Mouse (Mus musculus) liver, embryonic 12.5 days (tissue): ENCODE data around the gene Mettl27. TPM values are rescaled to one million over a fixed set of nuclear protein-coding genes. Genes with fewer than 3 reads are reported as not detected.
A peak's percentile ranks its signal among the peaks of the same experiment; 100 is the strongest.

Source experiments
- ATAC-seq: fragments of 200-750 bp; cut with Nextera tagmentation; 2 replicates; pipeline ENCODE4 v1.8.0; 2017; ENCODE audit warnings: moderate number of reproducible peaks, mild to moderate bottlenecking, moderate library complexity
- H3K27ac ChIP-seq: fragments of 300-500 bp; sonication (generic); 2 replicates; pipeline ENCODE4 v1.5.1; 2016; ENCODE audit warnings: mild to moderate bottlenecking
- H3K27me3 ChIP-seq: fragments of 300-500 bp; sonication (generic); replicated peaks from 2 replicates; pipeline ENCODE4 v1.6.1; 2016; ENCODE audit warnings: mild to moderate bottlenecking, moderate library complexity
- H3K36me3 ChIP-seq: fragments of 300-500 bp; sonication (generic); 2 replicates; pipeline ENCODE4 v1.6.1; 2016; ENCODE audit warnings: mild to moderate bottlenecking, moderate library complexity
- H3K4me1 ChIP-seq: fragments of 300-500 bp; sonication (generic); 2 replicates; pipeline ENCODE4 v1.6.1; 2016
- H3K4me2 ChIP-seq: fragments of 300-500 bp; sonication (generic); 2 replicates; pipeline ENCODE4 v1.6.1; 2016; ENCODE audit warnings: mild to moderate bottlenecking, moderate library complexity
- H3K4me3 ChIP-seq: fragments of 300-500 bp; sonication (generic); 2 replicates; pipeline ENCODE4 v1.5.1; 2016; ENCODE audit warnings: mild to moderate bottlenecking, moderate library complexity
- H3K9ac ChIP-seq: fragments of 300-500 bp; sonication (generic); 2 replicates; pipeline ENCODE4 v1.6.1; 2016; ENCODE audit warnings: mild to moderate bottlenecking, moderate library complexity
- H3K9me3 ChIP-seq: fragments of 300-500 bp; sonication (generic); replicated peaks from 2 replicates; pipeline ENCODE4 v1.6.1; 2016; ENCODE audit warnings: mild to moderate bottlenecking, moderate library complexity
- WGBS: fragments of 180-500 bp; shearing (Covaris S2); methylation state at CpG from one replicate; pipeline ENCODE4 v1.1.7; 2016; ENCODE audit not compliant: insufficient replicate concordance; 5-methylcytosine and 5-hydroxymethylcytosine counted together
- polyA plus RNA-seq: library from polyadenylated mRNA; unstranded; fragments of >200 nt; fragmentation: Nextera tagmentation; extraction: Ambion mirVana; gene quantifications from 2 replicates; pipeline ENCODE4 v1.2.1, GENCODE M21; 2016

The Mettl27 gene
- 8.5 and 9.8 TPM in 2 replicates for polyA plus RNA-seq

DNA sequence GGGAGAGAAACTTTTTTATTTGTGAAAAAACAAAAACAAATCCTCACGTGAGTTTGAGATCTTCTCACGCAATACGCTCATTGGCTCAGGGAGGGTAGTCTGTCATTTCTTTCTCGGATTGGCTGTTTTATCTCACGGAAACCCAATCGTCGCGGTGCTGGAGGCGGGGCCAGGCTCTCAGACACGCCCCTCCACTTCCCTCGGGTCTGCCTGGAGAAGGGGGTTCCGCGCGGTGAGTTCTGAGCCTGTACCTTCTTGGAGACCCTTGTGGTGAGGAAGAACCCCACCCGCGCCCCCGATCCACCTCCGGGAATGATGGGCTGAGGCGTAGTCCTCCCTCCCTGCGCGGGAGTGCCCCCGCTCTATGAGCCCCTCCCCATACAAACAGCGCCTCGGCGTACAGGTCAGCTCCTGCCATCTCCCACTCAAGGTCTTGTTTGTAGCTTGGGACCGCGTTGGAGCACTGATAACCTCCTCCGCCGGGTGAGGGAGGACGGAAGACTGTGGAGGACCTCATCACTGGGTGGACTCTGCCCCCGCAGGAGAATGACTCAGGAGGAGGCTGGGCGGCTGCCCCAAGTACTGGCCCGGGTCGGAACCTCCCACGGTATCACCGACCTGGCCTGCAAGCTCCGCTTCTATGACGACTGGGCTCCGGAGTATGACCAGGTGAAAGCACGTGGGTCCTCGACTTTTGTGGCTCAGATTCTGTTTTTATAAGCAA, at the start of gene Mettl27:
Mettl27 (plus strand) TSS at position 190 of the 724 bp plus-strand sequence.
- Histone ChIP-seq H3K9me3 (0 out of 2 replicates have a peak, but pooled peaks cover 3% of the 10 kb centered on the region), H3K4me3 (peak within 1 kb of the TSS; percentile 79), H3K4me1 (peaks cover 27% of the 10 kb centered on the region), H3K4me2 (peak within 1 kb of the TSS; percentile 96), H3K27me3 (peaks cover 14% of the 10 kb centered on the region; the same call in 1 of the 2 replicates), H3K9ac (peak within 1 kb of the TSS; percentile 82), H3K27ac (peak within 1 kb of the TSS; percentile 97), H3K36me3 (peaks cover 10% of the 10 kb centered on the region)
- ATAC-seq = peak; percentile 96
- under 1% methylated on average over 41 of the region's 41 CpGs for WGBS

DNA sequence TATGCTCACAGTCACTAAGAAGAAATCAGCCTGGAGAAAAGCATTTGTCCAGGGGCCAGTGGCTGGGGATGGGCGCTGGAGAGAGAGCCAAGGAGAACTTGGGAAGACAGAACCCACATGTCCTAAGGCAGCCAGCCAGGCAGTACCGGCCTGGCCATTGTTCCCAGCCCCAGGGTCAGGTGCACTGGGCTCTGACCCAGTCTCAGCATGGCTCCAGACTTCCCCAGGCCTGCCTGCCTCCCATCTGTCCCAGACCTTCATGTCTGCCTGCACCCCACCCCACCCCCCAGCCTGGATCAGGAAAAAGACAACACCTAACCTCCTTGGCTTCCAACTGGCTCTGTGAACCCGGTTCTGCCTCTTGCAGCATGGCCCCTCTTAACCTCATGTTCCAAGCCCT, 49.1 kb upstream of the Mettl27 start:
- Histone ChIP-seq H3K9me3 (no peaks in the 10 kb centered on the region), H3K27ac (no peak overlapping the region), H3K36me3 (no peaks in the 10 kb centered on the region), H3K4me1 (no peaks in the 10 kb centered on the region), H3K27me3 (peaks cover 11% of the 10 kb centered on the region; the same call in 1 of the 2 replicates), H3K4me2 (no peak overlapping the region), H3K9ac (no peak overlapping the region), H3K4me3 (no peak overlapping the region)
- WGBS = 54% methylated on average over 3 of the region's 3 CpGs
- no peak for ATAC-seq

DNA sequence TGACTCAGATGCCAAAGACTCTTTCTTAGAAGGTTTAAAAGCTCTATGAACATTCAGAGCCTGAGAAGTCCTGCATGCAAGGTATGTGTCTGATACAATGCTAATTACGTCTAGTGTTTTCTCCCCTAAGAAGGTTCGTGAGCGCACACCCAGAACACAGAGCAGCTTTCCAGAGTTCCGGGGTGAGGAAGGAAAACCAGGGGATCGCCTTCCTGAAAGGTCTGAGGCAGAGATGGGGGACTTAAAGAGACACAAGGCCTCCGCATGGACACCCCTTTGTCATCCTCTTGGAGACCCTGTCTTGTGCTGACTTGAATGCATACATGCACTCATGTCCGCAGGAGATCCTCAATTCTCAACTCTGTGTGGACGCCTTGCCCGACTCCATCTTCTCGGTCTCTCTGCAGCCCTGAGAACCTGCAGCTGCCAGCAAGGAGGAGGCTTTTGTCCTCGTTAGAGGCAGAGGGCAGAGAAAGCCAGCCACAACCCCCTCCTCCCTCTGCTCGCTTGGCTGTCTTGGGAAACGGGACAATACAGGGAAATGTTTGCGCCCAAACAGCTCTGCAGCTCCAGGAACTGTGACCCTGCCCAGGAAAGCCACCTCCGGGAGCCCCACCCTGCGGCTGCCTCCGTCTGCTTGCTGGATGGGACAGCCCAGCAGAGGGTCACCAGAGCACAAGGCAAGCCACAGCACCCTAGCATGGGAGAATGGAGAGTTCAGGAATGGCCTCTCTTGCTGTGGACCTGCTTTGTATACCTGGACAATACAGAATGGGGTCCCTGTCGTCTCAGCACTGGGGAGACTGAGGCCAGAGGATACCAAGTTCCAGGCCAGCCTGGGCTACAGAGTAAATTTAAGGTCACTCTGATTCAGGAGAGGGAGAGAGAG, 44.5 kb upstream of the Mettl27 start:
- Histone ChIP-seq H3K4me1 (no peaks in the 10 kb centered on the region), H3K4me3 (no peak overlapping the region), H3K27ac (no peak overlapping the region; the same call in 1 of the 2 replicates), H3K9ac (no peak overlapping the region), H3K27me3 (peaks cover 13% of the 10 kb centered on the region; the same call in 1 of the 2 replicates), H3K9me3 (no peaks in the 10 kb centered on the region), H3K36me3 (no peaks in the 10 kb centered on the region), H3K4me2 (no peak overlapping the region)
- 40% methylated on average over 18 of the region's 18 CpGs for WGBS
- no peak for ATAC-seq

DNA sequence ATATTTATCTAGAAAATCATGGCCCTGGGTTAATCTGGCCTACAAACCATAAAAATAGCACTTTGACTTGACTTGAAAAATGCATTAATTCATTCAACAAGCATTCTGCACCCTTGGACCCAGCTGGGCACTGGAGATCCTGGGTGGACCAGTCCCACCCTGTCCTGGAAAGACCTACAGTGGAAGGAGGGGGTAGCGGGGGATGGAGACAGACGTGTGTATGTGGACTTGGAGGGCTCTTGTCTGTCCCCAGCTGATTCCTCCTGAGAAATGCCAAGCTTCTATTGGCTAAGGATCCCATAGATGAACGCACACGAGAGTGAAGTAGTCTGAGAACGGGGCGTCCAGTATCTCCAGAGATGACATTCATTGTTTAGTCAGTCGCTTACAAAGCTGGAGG, 43.7 kb upstream of the Mettl27 start:
- Histone ChIP-seq H3K4me3 (no peak overlapping the region), H3K27me3 (peaks cover 13% of the 10 kb centered on the region; the same call in 1 of the 2 replicates), H3K27ac (no peak overlapping the region), H3K36me3 (no peaks in the 10 kb centered on the region), H3K9ac (no peak overlapping the region), H3K4me2 (no peak overlapping the region), H3K9me3 (no peaks in the 10 kb centered on the region), H3K4me1 (no peaks in the 10 kb centered on the region)
- 74% methylated on average over 7 of the region's 7 CpGs for WGBS
- no peak for ATAC-seq

DNA sequence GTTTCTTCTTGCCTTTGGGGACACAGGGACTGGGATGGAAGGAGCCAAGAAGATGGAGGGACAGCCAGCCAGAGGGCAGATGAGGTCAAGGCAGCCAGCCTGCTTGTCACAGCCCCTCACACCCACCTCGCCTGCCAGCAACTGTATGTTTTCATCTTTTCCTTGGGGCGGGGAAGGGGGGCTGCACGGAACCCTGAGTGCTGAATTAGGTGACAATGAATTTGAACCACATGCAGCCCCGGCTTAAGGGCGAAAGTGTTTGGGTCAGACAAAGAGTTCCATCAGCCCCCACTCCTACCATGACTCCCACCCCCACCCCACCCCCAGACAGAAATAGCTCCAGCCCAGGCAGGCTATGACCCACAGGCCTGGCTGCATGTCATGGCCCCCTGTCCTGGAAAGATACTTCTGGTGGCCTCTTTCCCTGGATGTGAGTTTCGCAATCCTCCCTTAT, 41.5 kb upstream of the Mettl27 start:
- H3K4me3 ChIP-seq = no peak overlapping the region
- no peak overlapping the region for H3K27ac ChIP-seq
- H3K9ac ChIP-seq = no peak overlapping the region
- no peaks in the 10 kb centered on the region for H3K9me3 ChIP-seq
- ATAC-seq = no peak
- WGBS = 72% methylated on average over 6 of the region's 6 CpGs
- no peaks in the 10 kb centered on the region for H3K36me3 ChIP-seq
- no peaks in the 10 kb centered on the region for H3K4me1 ChIP-seq
- peaks cover 13% of the 10 kb centered on the region; the same call in 1 of the 2 replicates for H3K27me3 ChIP-seq
- no peak overlapping the region for H3K4me2 ChIP-seq

DNA sequence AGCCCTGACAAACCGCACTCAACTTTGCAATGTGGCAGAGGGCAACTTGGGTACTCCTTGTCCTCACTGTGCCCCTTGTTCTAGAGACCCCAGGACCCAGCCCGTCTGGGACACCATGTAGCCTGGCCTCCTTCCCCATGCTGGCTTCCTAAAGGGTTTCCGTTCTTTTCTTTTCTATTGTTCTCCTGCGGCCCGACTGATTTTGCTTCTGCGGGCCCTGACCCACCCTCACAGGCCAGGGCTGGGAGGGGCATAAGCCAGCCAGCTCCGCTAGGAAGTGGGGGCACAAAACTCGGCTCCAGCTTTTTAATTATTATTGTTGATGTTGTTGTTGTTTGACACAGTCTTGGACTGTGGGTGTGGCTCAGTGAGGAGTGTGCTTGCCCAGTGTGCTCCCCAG, 40.6 kb upstream of the Mettl27 start:
- ATAC-seq = no peak
- Histone ChIP-seq H3K4me2 (no peak overlapping the region), H3K4me1 (no peaks in the 10 kb centered on the region), H3K9ac (no peak overlapping the region), H3K9me3 (no peaks in the 10 kb centered on the region), H3K36me3 (no peaks in the 10 kb centered on the region), H3K4me3 (no peak overlapping the region), H3K27ac (no peak overlapping the region), H3K27me3 (peaks cover 13% of the 10 kb centered on the region; the same call in 1 of the 2 replicates)
- 60% methylated on average over 8 of the region's 8 CpGs for WGBS

DNA sequence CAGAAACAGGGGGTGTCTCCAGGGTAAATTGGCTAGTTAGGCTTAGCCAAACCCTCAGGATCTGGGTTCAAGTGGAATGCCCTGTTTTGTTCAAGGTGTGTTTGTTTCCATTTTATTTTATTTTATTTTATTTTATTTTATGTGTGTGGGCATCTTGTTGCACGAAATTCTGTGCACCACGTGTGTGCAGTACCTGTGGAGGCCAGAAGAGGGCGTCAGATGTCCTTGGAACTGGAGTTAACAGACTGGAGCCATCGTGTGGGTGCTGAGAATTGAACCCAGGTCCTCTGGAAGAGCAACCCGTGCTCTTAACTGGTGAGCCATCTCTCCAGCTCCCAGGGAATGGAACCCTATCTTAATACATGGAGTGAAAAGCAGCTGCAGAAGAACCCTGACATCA, 39.5 kb upstream of the Mettl27 start:
- peaks cover 9% of the 10 kb centered on the region; the same call in 1 of the 2 replicates for H3K27me3 ChIP-seq
- H3K4me1 ChIP-seq = no peaks in the 10 kb centered on the region
- no peaks in the 10 kb centered on the region for H3K36me3 ChIP-seq
- no peaks in the 10 kb centered on the region for H3K9me3 ChIP-seq
- H3K27ac ChIP-seq = no peak overlapping the region
- H3K9ac ChIP-seq = no peak overlapping the region
- no peak overlapping the region for H3K4me2 ChIP-seq
- ATAC-seq = no peak
- WGBS = 54% methylated on average over 5 of the region's 5 CpGs
- no peak overlapping the region for H3K4me3 ChIP-seq

DNA sequence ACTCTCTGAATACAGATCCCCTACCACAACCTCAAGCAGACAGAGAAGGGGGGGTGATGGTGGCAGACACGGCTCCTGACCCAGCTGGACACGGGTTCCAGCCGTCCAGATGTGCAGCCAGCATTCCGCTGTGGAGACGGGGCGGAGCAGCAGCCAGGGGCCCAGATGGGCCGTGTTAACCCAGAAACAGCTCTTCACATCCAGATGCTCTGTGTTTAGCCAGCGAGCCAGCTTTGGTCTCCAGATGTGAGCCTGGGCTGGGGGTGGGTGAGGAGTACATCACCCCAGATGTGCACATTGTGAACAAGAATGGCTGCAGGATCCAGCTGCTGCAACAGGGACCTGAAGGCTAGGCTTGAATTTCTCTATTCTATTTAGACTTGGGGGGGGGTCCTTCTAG, 36.9 kb upstream of the Mettl27 start:
- Histone ChIP-seq H3K27ac (no peak overlapping the region), H3K4me3 (no peak overlapping the region), H3K4me2 (no peak overlapping the region), H3K9ac (no peak overlapping the region), H3K9me3 (no peaks in the 10 kb centered on the region), H3K36me3 (no peaks in the 10 kb centered on the region), H3K4me1 (no peaks in the 10 kb centered on the region), H3K27me3 (no peaks in the 10 kb centered on the region)
- 65% methylated on average over 8 of the region's 8 CpGs for WGBS
- no peak for ATAC-seq

DNA sequence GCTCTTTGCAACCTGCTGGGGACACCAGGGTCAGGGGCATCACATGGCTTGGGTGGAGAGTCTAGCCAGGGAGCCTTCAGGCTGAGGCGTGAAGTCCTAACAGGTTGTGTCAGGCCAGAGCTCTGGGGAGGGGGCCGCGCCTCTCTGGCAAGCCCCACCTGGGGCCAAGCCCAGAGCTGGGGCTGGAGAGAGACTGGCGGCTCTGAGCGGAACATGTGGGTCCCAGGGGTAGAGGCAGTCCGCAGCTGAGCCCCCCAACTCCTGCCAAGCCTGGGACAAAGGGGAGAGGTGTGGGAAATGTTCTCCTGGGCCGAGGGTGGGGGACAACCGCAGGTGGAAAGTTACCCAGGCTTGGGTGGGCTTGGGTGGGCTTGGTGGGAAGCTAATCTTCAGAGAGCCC, 35.2 kb upstream of the Mettl27 start:
- Histone ChIP-seq H3K27me3 (peaks cover 10% of the 10 kb centered on the region; the same call in 1 of the 2 replicates), H3K4me3 (no peak overlapping the region), H3K36me3 (no peaks in the 10 kb centered on the region), H3K9ac (no peak overlapping the region), H3K4me1 (no peaks in the 10 kb centered on the region), H3K27ac (no peak overlapping the region), H3K4me2 (no peak overlapping the region), H3K9me3 (no peaks in the 10 kb centered on the region)
- ATAC-seq = no peak
- WGBS = 71% methylated on average over 8 of the region's 8 CpGs

DNA sequence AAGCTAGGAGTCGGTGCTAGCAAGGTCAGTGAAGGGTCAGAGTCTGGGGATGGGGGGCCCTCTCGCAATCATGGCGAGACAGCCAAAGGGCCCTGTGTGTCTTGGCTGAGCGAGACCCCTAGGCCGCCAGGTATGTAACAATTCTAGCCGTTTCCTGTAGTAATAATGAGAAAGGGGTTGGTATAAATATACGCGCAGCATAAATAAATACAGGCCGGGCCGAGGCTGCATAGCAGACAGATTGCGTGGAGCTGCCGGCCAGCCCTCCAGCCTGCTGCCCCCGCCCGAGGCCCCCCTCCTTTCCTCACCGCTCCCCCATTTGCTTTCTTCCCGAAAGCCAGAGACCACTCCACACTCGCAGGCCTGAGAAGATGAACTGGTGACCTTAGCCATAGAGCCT, 34.6 kb upstream of the Mettl27 start:
- no peaks in the 10 kb centered on the region for H3K9me3 ChIP-seq
- H3K4me2 ChIP-seq = no peak overlapping the region
- H3K4me1 ChIP-seq = no peaks in the 10 kb centered on the region
- H3K27me3 ChIP-seq = peaks cover 10% of the 10 kb centered on the region; the same call in 1 of the 2 replicates
- H3K4me3 ChIP-seq = no peak overlapping the region
- H3K27ac ChIP-seq = no peak overlapping the region
- H3K36me3 ChIP-seq = no peaks in the 10 kb centered on the region
- no peak for ATAC-seq
- 76% methylated on average over 17 of the region's 17 CpGs for WGBS
- H3K9ac ChIP-seq = no peak overlapping the region

DNA sequence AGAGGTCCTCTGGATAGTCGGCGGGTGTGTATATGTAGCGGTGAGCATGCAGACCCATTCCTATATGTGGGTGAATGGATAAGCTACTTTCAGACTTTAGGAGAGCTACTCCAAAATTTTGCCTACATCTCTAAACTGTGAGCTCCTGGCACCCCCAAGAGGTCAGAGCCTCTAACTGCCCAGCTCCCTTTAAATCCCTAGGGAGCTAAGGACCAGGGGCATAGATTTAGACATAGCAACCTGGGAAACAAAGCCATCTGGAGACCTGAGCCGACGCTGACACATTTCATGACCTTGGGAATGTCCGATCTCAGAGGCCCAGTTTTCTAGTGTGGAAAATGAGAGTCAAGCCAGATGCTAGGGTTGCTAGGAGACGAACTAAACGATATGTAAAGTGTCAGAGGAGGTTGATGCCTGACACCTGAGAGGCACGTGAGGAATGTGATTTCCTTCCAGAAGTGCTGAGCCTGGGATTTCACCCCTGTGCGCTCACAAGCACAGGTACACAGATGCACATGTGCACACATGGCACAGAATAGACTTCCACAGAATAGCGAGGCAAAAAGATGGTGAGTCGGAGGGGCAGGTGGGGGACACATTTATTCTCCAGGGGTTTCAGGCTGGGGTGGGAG, 31.0 kb upstream of the Mettl27 start:
- no peak for ATAC-seq
- 50% methylated on average over 12 of the region's 12 CpGs for WGBS
- no peak overlapping the region for H3K27ac ChIP-seq
- H3K36me3 ChIP-seq = no peaks in the 10 kb centered on the region
- H3K9ac ChIP-seq = no peak overlapping the region
- no peaks in the 10 kb centered on the region for H3K4me1 ChIP-seq
- H3K9me3 ChIP-seq = no peaks in the 10 kb centered on the region
- H3K27me3 ChIP-seq = peaks cover 10% of the 10 kb centered on the region; the same call in 1 of the 2 replicates
- H3K4me3 ChIP-seq = no peak overlapping the region
- H3K4me2 ChIP-seq = no peak overlapping the region
